In the genomic region with DNA sequence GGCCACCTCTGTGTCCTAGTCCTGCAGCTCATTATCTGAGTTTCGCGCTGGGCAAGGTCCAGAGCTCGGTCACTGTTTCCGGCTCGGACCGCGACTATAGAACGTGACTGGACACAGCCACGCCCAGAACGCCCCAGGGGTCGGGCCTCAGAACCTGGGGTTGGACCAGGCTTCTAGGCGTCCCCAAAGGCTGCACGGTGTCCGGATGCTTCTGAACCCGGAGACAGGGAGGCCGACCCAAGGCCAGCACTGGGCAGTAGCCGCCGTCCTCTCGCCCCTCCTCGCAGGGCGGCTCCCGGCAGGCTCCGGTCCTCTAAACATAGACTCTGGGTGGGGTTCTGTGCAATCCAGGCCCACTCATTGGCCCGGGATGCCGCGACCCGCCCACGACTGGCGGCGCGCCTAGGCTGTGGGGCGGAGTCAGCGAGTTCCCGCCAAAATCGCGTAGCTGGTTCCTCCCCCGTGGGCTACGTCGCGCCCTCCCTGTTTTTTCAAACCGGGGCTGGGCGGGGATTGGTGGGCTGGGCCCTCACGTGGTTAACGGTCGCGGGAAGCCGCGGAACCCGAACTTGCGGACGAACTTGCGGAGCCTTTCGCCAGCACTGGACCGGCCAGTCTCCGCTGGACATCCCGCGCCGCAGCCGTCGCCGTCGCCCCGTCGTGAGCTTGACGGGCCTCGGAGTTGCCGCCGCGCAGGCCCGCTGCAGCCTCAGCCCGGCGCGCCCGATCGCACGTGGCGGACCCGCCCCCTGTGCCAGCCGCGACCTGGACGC, we compare ENCODE assay signal across 8 mouse cellular contexts. TPM values are rescaled to one million over a fixed set of nuclear protein-coding genes. Genes with fewer than 3 reads are reported as not detected.
DNase-seq lines count a peak whose midpoint lies in the region; ATAC-seq and TF ChIP-seq lines count a peak whose summit lies in the region.

Wee1 (plus strand) TSS at position 531 of the 773 bp plus-strand sequence.

- peak within 1 kb of the TSS; percentile 77 for H3K27ac ChIP-seq in forebrain, postnatal 0 days (ENCODE audit: low read depth, low read length)
- peak within 1 kb of the TSS; percentile 97 for H3K27ac ChIP-seq in lung, embryonic 16.5 days (ENCODE audit: low read length)

- peak within 1 kb of the TSS; percentile 95 for H3K4me3 ChIP-seq in G1E (ENCODE audit: low read depth, low read length)
- peak within 1 kb of the TSS; percentile 71 for H3K4me3 ChIP-seq in forebrain, postnatal 0 days (ENCODE audit: low read depth, low read length)
- peak within 1 kb of the TSS; percentile 98 for H3K4me3 ChIP-seq in lung, embryonic 16.5 days (ENCODE audit: low read length)

- peak; percentile 91 for ATAC-seq in G1E (ENCODE audit: extremely low read depth, insufficient number of reproducible peaks, low FRiP score, poor library complexity, severe bottlenecking)
- ATAC-seq in forebrain, postnatal 0 days = peak; percentile 96
- peak; percentile 90 to 91 for ATAC-seq in hematopoietic stem cell, adult 5-6 weeks (replicated peaks in 1 of 2; ENCODE audit: insufficient read depth in 1 of 2, low FRiP score in 2 of 2, low TSS enrichment in 1 of 2, low read depth in 1 of 2, poor library complexity in 2 of 2, severe bottlenecking in 2 of 2)
- ATAC-seq in lung, embryonic 16.5 days (ENCODE audit: low read depth) = peak; percentile 98

- no peaks in the 10 kb centered on the region for H3K27me3 ChIP-seq in G1E (ENCODE audit: insufficient read depth, low read length)
- H3K27me3 ChIP-seq in forebrain, postnatal 0 days (ENCODE audit: insufficient read depth, low read length) = no peaks in the 10 kb centered on the region
- no peaks in the 10 kb centered on the region for H3K27me3 ChIP-seq in lung, embryonic 16.5 days (ENCODE audit: control insufficient read depth, insufficient read depth, low read depth, low read length)

- peak within 1 kb of the TSS; percentile 94 for H3K4me2 ChIP-seq in forebrain, postnatal 0 days (ENCODE audit: low read depth)
- peak within 1 kb of the TSS; percentile 85 for H3K4me2 ChIP-seq in lung, embryonic 16.5 days (ENCODE audit: low read depth, low read length)

- TF ChIP-seq CTCF in G1E (IDR thresholded peaks at IDR 0.05; ENCODE audit: low read depth, low read length) = no peak
- TF ChIP-seq CTCF in forebrain, postnatal 0 days (IDR thresholded peaks at IDR 0.05; ENCODE audit: low read depth) = no peak

- H3K9me3 ChIP-seq in G1E (replicated peaks) = no peaks in the 10 kb centered on the region
- H3K9me3 ChIP-seq in forebrain, postnatal 0 days (ENCODE audit: low read length) = no peaks in the 10 kb centered on the region
- H3K9me3 ChIP-seq in lung, embryonic 16.5 days (ENCODE audit: control insufficient read depth, low read length) = no peaks in the 10 kb centered on the region

- peak; percentile 95 for DNase-seq in G1E (ENCODE audit: low spot score)
- DNase-seq in cerebellum, adult 18-20 months = peak; percentile 98 to 99
- DNase-seq in forebrain, postnatal 0 days = peak; percentile 99
- peak; percentile 89 for DNase-seq in layer of hippocampus, adult 9-10 months (ENCODE audit: low spot score)
- peak; percentile 98 for DNase-seq in ovary, postnatal 10 days (ENCODE audit: low spot score)
- peak; percentile 97 to 98 for DNase-seq in thymus, postnatal 10 days (ENCODE audit: low spot score in 2 of 2)

- 1% methylated on average over 80 of the region's 81 CpGs for WGBS in forebrain, postnatal 0 days
- 0% methylated on average over 71 of the region's 81 CpGs for WGBS in lung, embryonic 16.5 days

- H3K9ac ChIP-seq in forebrain, postnatal 0 days = peak within 1 kb of the TSS; percentile 59
- peak within 1 kb of the TSS; percentile 92 for H3K9ac ChIP-seq in lung, embryonic 16.5 days (ENCODE audit: low read length)

- peaks cover 12% of the 10 kb centered on the region for H3K36me3 ChIP-seq in G1E (replicated peaks)
- H3K36me3 ChIP-seq in forebrain, postnatal 0 days (ENCODE audit: insufficient read depth) = no peaks in the 10 kb centered on the region
- no peaks in the 10 kb centered on the region for H3K36me3 ChIP-seq in lung, embryonic 16.5 days (ENCODE audit: control insufficient read depth, insufficient read depth, low read length)

- peaks cover 26% of the 10 kb centered on the region for H3K4me1 ChIP-seq in G1E (ENCODE audit: insufficient read depth, low read depth, low read length)
- H3K4me1 ChIP-seq in forebrain, postnatal 0 days (ENCODE audit: insufficient read depth) = no peaks in the 10 kb centered on the region
- peaks cover 10% of the 10 kb centered on the region for H3K4me1 ChIP-seq in lung, embryonic 16.5 days (replicated peaks; ENCODE audit: control insufficient read depth, insufficient read depth, low read length)

RNA-seq across cellular contexts. Expression of gene Wee1, which starts in this region (rescaled TPM):
- 82.1 and 86.6 TPM in 2 replicates for total RNA-seq in G1E (2014; fragmentation: Nextera tagmentation)
- total RNA-seq in G1E (2017) = 21.3 TPM in 2 replicates
- 32.7 and 39.4 TPM in 2 replicates for polyA plus RNA-seq in G1E (2012)
- total RNA-seq in forebrain, postnatal 0 days (2014; rRNA removed) = 3.1 and 5.8 TPM in 2 replicates
- 3.3 and 4.4 TPM in 2 replicates for polyA plus RNA-seq in forebrain, postnatal 0 days (2015; fragmentation: Nextera tagmentation; extraction: Ambion mirVana)
- 47.8 and 53.8 TPM in 2 replicates for total RNA-seq in hematopoietic stem cell, adult 5-6 weeks (2017)
- 23.4 and 24.3 TPM in 2 replicates for polyA plus RNA-seq in lung, embryonic 16.5 days (2015; fragmentation: Nextera tagmentation; extraction: Ambion mirVana)

Comparison
In these comparisons a context has a peak if more than half of its experiments do, and no peak if none do; other contexts are left out.
1. Peak in every context shown above with its lines: DNase-seq, ATAC-seq, H3K4me3 ChIP-seq and H3K27ac ChIP-seq.